Mouse (Mus musculus): ENCODE measurements around the gene Dleu7. TPM values are rescaled to one million over a fixed set of nuclear protein-coding genes. Genes with fewer than 3 reads are reported as not detected.

Gene Dleu7
- polyA plus RNA-seq (2014; fragmentation: Nextera tagmentation; extraction: Ambion mirVana) = 2.3 and 4.0 TPM in 2 replicates

GRCm38 (mm10) chr14:62292488-62293339, at the start of gene Dleu7, which contains the start of gene Rnaseh2b:
Gene Dleu7, minus strand, starts transcription at chr14:62293047.
Gene Rnaseh2b, plus strand, starts transcription at chr14:62292589.
- Histone ChIP-seq H3K4me1 (ENCODE audit: control insufficient read depth, insufficient read depth, low read length) (peaks cover 4% of the 10 kb centered on the region; the same call in 1 of the 2 replicates), H3K36me3 (replicated peaks; ENCODE audit: control insufficient read depth, insufficient read depth, low read depth, low read length) (no peaks in the 10 kb centered on the region), H3K27ac (replicated peaks; ENCODE audit: low read depth, low read length) (no peak within 1 kb of the TSS), H3K9me3 (replicated peaks; ENCODE audit: control insufficient read depth, low read length) (no peaks in the 10 kb centered on the region), H3K9ac (replicated peaks; ENCODE audit: low read length) (peak within 1 kb of the TSS; percentile 64), H3K27me3 (ENCODE audit: control insufficient read depth, insufficient read depth, low read length) (0 out of 2 replicates have a peak, but pooled peaks cover 3% of the 10 kb centered on the region), H3K4me2 (ENCODE audit: low read depth, low read length) (peak within 1 kb of the TSS; percentile 99), H3K4me3 (ENCODE audit: low read depth, low read length) (peak within 1 kb of the TSS; percentile 47)
- peak; percentile 75 for DNase-seq (ENCODE audit: low spot score)
- peak; percentile 87 for ATAC-seq (replicated peaks; ENCODE audit: insufficient number of reproducible peaks, low FRiP score, low TSS enrichment, low read depth)
- WGBS = under 1% methylated on average over 58 of the region's 60 CpGs

- no peak overlapping the region for H3K4me3 ChIP-seq (ENCODE audit: low read depth, low read length)
- H3K9ac ChIP-seq (replicated peaks; ENCODE audit: low read length) = no peak overlapping the region
- no peak for ATAC-seq (replicated peaks; ENCODE audit: insufficient number of reproducible peaks, low FRiP score, low TSS enrichment, low read depth)
- H3K4me2 ChIP-seq (ENCODE audit: low read depth, low read length) = no peak overlapping the region
- peak; percentile 32 for DNase-seq (ENCODE audit: low spot score)
- H3K9me3 ChIP-seq (replicated peaks; ENCODE audit: control insufficient read depth, low read length) = no peaks in the 10 kb centered on the region
- H3K36me3 ChIP-seq (replicated peaks; ENCODE audit: control insufficient read depth, insufficient read depth, low read depth, low read length) = no peaks in the 10 kb centered on the region
- 68% methylated on average over 8 of the region's 8 CpGs for WGBS
- 0 out of 2 replicates have a peak overlapping the region, but pooled peaks have one; percentile 28 for H3K27ac ChIP-seq (replicated peaks; ENCODE audit: low read depth, low read length)
- H3K27me3 ChIP-seq (ENCODE audit: control insufficient read depth, insufficient read depth, low read length) = no peaks in the 10 kb centered on the region
- H3K4me1 ChIP-seq (ENCODE audit: control insufficient read depth, insufficient read depth, low read length) = no peaks in the 10 kb centered on the region
Measured at GRCm38 (mm10) chr14:62341887-62342642, 49.2 kb upstream of the Dleu7 start.

DNA sequence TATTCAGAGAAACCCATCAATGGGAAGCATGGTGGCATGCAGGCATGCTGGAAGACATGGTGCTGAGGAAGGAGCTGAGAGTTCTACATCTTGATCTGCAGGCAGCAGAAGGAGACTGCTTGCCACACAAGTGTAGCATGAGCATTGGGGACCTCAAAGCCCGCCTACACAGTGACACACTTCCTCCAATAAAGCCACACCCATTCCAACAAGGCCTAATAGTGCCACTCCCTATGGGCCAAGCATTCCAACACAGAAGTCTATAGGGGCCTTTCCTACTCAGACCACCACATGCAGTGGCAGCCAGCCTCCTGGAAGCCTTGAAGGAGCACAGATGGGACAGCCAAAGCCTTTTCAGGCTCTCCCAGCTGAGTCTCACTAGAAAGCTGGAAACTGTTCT, 46.3 kb upstream of the Dleu7 start:
- Histone ChIP-seq H3K27me3 (ENCODE audit: control insufficient read depth, insufficient read depth, low read length) (no peaks in the 10 kb centered on the region), H3K4me3 (ENCODE audit: low read depth, low read length) (no peak overlapping the region), H3K36me3 (replicated peaks; ENCODE audit: control insufficient read depth, insufficient read depth, low read depth, low read length) (no peaks in the 10 kb centered on the region), H3K9me3 (replicated peaks; ENCODE audit: control insufficient read depth, low read length) (no peaks in the 10 kb centered on the region), H3K4me1 (ENCODE audit: control insufficient read depth, insufficient read depth, low read length) (peaks cover 3% of the 10 kb centered on the region; the same call in 1 of the 2 replicates), H3K9ac (replicated peaks; ENCODE audit: low read length) (no peak overlapping the region), H3K27ac (replicated peaks; ENCODE audit: low read depth, low read length) (no peak overlapping the region), H3K4me2 (ENCODE audit: low read depth, low read length) (no peak overlapping the region)
- ATAC-seq (replicated peaks; ENCODE audit: insufficient number of reproducible peaks, low FRiP score, low TSS enrichment, low read depth) (no peak), DNase-seq (ENCODE audit: low spot score) (no peak)
- WGBS = 78% methylated on average over 1 of the region's 1 CpGs

GRCm38 (mm10) chr14:62333909-62334687, 41.3 kb upstream of the Dleu7 start:
- 76% methylated on average over 9 of the region's 9 CpGs for WGBS

GRCm38 (mm10) chr14:62331866-62332619, 39.2 kb upstream of the Dleu7 start:
- peak overlapping the region; percentile 64 for H3K4me3 ChIP-seq (ENCODE audit: low read depth, low read length)
- peak overlapping the region; percentile 73 for H3K4me2 ChIP-seq (ENCODE audit: low read depth, low read length)
- ATAC-seq (replicated peaks; ENCODE audit: insufficient number of reproducible peaks, low FRiP score, low TSS enrichment, low read depth) (peak; percentile 54), DNase-seq (ENCODE audit: low spot score) (peak; percentile 90)
- WGBS = under 1% methylated on average over 62 of the region's 62 CpGs
- H3K27ac ChIP-seq (replicated peaks; ENCODE audit: low read depth, low read length) = peak overlapping the region; percentile 81
- no peaks in the 10 kb centered on the region for H3K36me3 ChIP-seq (replicated peaks; ENCODE audit: control insufficient read depth, insufficient read depth, low read depth, low read length)
- no peaks in the 10 kb centered on the region for H3K27me3 ChIP-seq (ENCODE audit: control insufficient read depth, insufficient read depth, low read length)
- peaks cover 3% of the 10 kb centered on the region; the same call in 1 of the 2 replicates for H3K4me1 ChIP-seq (ENCODE audit: control insufficient read depth, insufficient read depth, low read length)
- peak overlapping the region; percentile 81 for H3K9ac ChIP-seq (replicated peaks; ENCODE audit: low read length)
- no peaks in the 10 kb centered on the region for H3K9me3 ChIP-seq (replicated peaks; ENCODE audit: control insufficient read depth, low read length)

More at GRCm38 (mm10) chr14:62333909-62334687, 41.3 kb upstream of the Dleu7 start:
- H3K4me3 ChIP-seq (ENCODE audit: low read depth, low read length) = no peak overlapping the region
- DNase-seq (ENCODE audit: low spot score) = peak; percentile 37
- no peak overlapping the region for H3K4me2 ChIP-seq (ENCODE audit: low read depth, low read length)
- no peak overlapping the region for H3K27ac ChIP-seq (replicated peaks; ENCODE audit: low read depth, low read length)
- H3K27me3 ChIP-seq (ENCODE audit: control insufficient read depth, insufficient read depth, low read length) = no peaks in the 10 kb centered on the region
- no peaks in the 10 kb centered on the region for H3K36me3 ChIP-seq (replicated peaks; ENCODE audit: control insufficient read depth, insufficient read depth, low read depth, low read length)
- no peak overlapping the region for H3K9ac ChIP-seq (replicated peaks; ENCODE audit: low read length)
- no peaks in the 10 kb centered on the region for H3K9me3 ChIP-seq (replicated peaks; ENCODE audit: control insufficient read depth, low read length)
- peaks cover 3% of the 10 kb centered on the region; the same call in 1 of the 2 replicates for H3K4me1 ChIP-seq (ENCODE audit: control insufficient read depth, insufficient read depth, low read length)
- no peak for ATAC-seq (replicated peaks; ENCODE audit: insufficient number of reproducible peaks, low FRiP score, low TSS enrichment, low read depth)

DNA sequence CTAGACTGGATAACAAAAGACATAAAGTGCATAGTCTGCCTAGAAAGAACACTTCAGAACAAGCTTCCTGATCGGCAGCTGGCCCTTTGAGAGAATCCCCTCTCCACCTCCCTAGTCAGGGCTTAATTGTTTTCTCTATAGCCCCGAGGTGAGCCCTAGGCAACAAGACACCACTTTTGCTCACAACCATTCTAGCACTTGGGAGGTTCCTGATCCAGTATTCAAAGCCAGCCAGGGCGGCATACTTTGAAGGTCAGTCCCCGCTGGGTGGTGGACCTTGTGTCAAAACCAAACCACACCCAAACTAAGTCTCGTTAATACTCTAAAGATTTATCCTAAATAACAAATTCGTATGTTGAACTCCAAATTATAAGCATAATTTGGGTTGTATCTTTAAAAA, 38.6 kb upstream of the Dleu7 start:
- Histone ChIP-seq H3K4me3 (ENCODE audit: low read depth, low read length) (peak overlapping the region; percentile 64), H3K36me3 (replicated peaks; ENCODE audit: control insufficient read depth, insufficient read depth, low read depth, low read length) (no peaks in the 10 kb centered on the region), H3K9ac (replicated peaks; ENCODE audit: low read length) (peak overlapping the region; percentile 81; the same call in 1 of the 2 replicates), H3K27me3 (ENCODE audit: control insufficient read depth, insufficient read depth, low read length) (no peaks in the 10 kb centered on the region), H3K9me3 (replicated peaks; ENCODE audit: control insufficient read depth, low read length) (no peaks in the 10 kb centered on the region), H3K4me1 (ENCODE audit: control insufficient read depth, insufficient read depth, low read length) (peaks cover 3% of the 10 kb centered on the region; the same call in 1 of the 2 replicates), H3K27ac (replicated peaks; ENCODE audit: low read depth, low read length) (peak overlapping the region; percentile 81; the same call in 1 of the 2 replicates), H3K4me2 (ENCODE audit: low read depth, low read length) (peak overlapping the region; percentile 73)
- 25% methylated on average over 6 of the region's 6 CpGs for WGBS
- no peak for ATAC-seq (replicated peaks; ENCODE audit: insufficient number of reproducible peaks, low FRiP score, low TSS enrichment, low read depth)
- DNase-seq (ENCODE audit: low spot score) = no peak

DNA sequence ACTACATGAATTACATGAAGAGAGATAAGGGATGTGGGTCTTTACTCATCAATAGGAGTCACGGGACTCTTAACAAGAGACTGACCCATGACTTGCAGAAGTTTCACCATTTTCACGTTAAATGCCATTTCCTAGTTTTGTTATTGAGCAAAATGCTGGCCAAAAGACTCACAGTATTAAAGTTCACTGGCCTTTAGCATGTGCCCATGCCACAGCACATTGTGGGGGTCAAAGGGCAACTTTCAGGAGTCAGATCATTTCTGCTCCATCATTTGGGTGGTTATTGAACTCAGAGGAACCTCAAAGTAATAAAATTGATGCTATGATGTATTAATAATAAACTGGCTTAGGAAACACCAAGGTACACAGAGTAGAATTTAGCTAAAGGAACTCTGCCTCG, 36.8 kb upstream of the Dleu7 start:
- ATAC-seq (replicated peaks; ENCODE audit: insufficient number of reproducible peaks, low FRiP score, low TSS enrichment, low read depth) (no peak), DNase-seq (ENCODE audit: low spot score) (no peak)
- WGBS = 77% methylated on average over 3 of the region's 3 CpGs
- Histone ChIP-seq H3K27ac (replicated peaks; ENCODE audit: low read depth, low read length) (no peak overlapping the region), H3K36me3 (replicated peaks; ENCODE audit: control insufficient read depth, insufficient read depth, low read depth, low read length) (no peaks in the 10 kb centered on the region), H3K9ac (replicated peaks; ENCODE audit: low read length) (no peak overlapping the region), H3K4me3 (ENCODE audit: low read depth, low read length) (no peak overlapping the region), H3K27me3 (ENCODE audit: control insufficient read depth, insufficient read depth, low read length) (no peaks in the 10 kb centered on the region), H3K9me3 (replicated peaks; ENCODE audit: control insufficient read depth, low read length) (no peaks in the 10 kb centered on the region), H3K4me2 (ENCODE audit: low read depth, low read length) (no peak overlapping the region), H3K4me1 (ENCODE audit: control insufficient read depth, insufficient read depth, low read length) (no peaks in the 10 kb centered on the region)

Measured in embryonic facial prominence, embryonic 11.5 days (tissue).